Mouse (Mus musculus): ENCODE results near the gene Gprasp1. TPM values are rescaled to one million over a fixed set of nuclear protein-coding genes. Genes with fewer than 3 reads are reported as not detected.
A peak's percentile ranks its signal among the peaks of the same experiment; 100 is the strongest.

The Gprasp1 gene
- 11.5 and 14.7 TPM in 2 replicates for polyA plus RNA-seq (2015; fragmentation: Nextera tagmentation; extraction: Ambion mirVana)

- Histone ChIP-seq H3K27ac (ENCODE audit: low read length) (peak within 1 kb of the TSS; percentile 57), H3K9ac (replicated peaks; ENCODE audit: low read depth) (peak within 1 kb of the TSS; percentile 54), H3K4me3 (ENCODE audit: low read depth, low read length) (peak within 1 kb of the TSS; percentile 54), H3K4me2 (replicated peaks; ENCODE audit: low read depth, low read length) (peak within 1 kb of the TSS; percentile 50), H3K4me1 (ENCODE audit: insufficient read depth, low read depth, low read length) (no peaks in the 10 kb centered on the region), H3K27me3 (replicated peaks; ENCODE audit: insufficient read depth, low read length) (no peaks in the 10 kb centered on the region), H3K9me3 (ENCODE audit: low read length) (no peaks in the 10 kb centered on the region), H3K36me3 (ENCODE audit: insufficient read depth, low read length) (no peaks in the 10 kb centered on the region)
- peak; percentile 99 for ATAC-seq
- TF ChIP-seq EP300 (IDR thresholded peaks at IDR 0.05) = no peak
- TF ChIP-seq CTCF (IDR thresholded peaks at IDR 0.05) = no peak
- WGBS = 13% methylated on average over 48 of the region's 48 CpGs
- peak; percentile 94 for DNase-seq (ENCODE audit: low spot score)
Measured at GRCm38 (mm10) chrX:135742304-135743055, at the start of gene Gprasp1, which contains the start of gene Armcx5. Gene Gprasp1 (plus strand): TSS chrX:135742733. Gene Armcx5 (plus strand): TSS chrX:135742733.

- 59% methylated on average over 1 of the region's 1 CpGs for WGBS
Measured at GRCm38 (mm10) chrX:135693633-135694032, 48.9 kb upstream of the Gprasp1 start, which contains the start of gene Tcp11x2. Gene Tcp11x2 (minus strand): TSS chrX:135693790.

DNA sequence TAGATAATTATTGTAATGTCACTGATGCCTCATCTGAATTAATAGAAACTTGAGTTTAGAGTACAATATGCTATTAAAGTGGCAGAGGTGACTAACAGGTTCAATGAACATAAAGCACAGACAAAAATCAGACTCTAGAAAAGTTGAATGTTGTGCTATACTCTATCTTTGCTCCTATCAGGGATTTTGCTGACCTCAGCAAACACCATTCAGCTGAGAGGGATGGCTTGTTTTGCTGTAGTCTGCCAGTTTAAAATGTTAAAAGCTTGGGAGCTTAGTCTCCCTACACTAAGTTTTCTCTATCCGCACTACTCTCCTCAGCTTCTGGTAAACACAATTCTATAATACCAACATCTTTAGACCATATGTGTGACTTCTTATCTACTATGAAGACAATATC is 39.4 kb upstream of the Gprasp1 start:
- ATAC-seq (no peak), DNase-seq (ENCODE audit: low spot score) (no peak)
- no peaks in the 10 kb centered on the region for H3K36me3 ChIP-seq (ENCODE audit: insufficient read depth, low read length)
- H3K4me3 ChIP-seq (ENCODE audit: low read depth, low read length) = no peak overlapping the region
- WGBS = 78% methylated on average over 1 of the region's 1 CpGs
- TF ChIP-seq CTCF (IDR thresholded peaks at IDR 0.05) = no peak
- TF ChIP-seq EP300 (IDR thresholded peaks at IDR 0.05) = no peak
- no peak overlapping the region for H3K9ac ChIP-seq (replicated peaks; ENCODE audit: low read depth)
- no peaks in the 10 kb centered on the region for H3K9me3 ChIP-seq (ENCODE audit: low read length)
- no peak overlapping the region for H3K4me2 ChIP-seq (replicated peaks; ENCODE audit: low read depth, low read length)
- H3K27me3 ChIP-seq (replicated peaks; ENCODE audit: insufficient read depth, low read length) = no peaks in the 10 kb centered on the region
- no peak overlapping the region for H3K27ac ChIP-seq (ENCODE audit: low read length)
- no peaks in the 10 kb centered on the region for H3K4me1 ChIP-seq (ENCODE audit: insufficient read depth, low read depth, low read length)

More at GRCm38 (mm10) chrX:135693633-135694032, 48.9 kb upstream of the Gprasp1 start, which contains the start of gene Tcp11x2:
- H3K4me1 ChIP-seq (ENCODE audit: insufficient read depth, low read depth, low read length) = no peaks in the 10 kb centered on the region
- TF ChIP-seq EP300 (IDR thresholded peaks at IDR 0.05) = no peak
- TF ChIP-seq CTCF (IDR thresholded peaks at IDR 0.05) = no peak
- H3K9me3 ChIP-seq (ENCODE audit: low read length) = no peaks in the 10 kb centered on the region
- no peak within 1 kb of the TSS for H3K9ac ChIP-seq (replicated peaks; ENCODE audit: low read depth)
- H3K27ac ChIP-seq (ENCODE audit: low read length) = no peak within 1 kb of the TSS
- ATAC-seq = no peak
- DNase-seq (ENCODE audit: low spot score) = no peak
- no peaks in the 10 kb centered on the region for H3K36me3 ChIP-seq (ENCODE audit: insufficient read depth, low read length)
- H3K27me3 ChIP-seq (replicated peaks; ENCODE audit: insufficient read depth, low read length) = no peaks in the 10 kb centered on the region
- no peak within 1 kb of the TSS for H3K4me2 ChIP-seq (replicated peaks; ENCODE audit: low read depth, low read length)
- H3K4me3 ChIP-seq (ENCODE audit: low read depth, low read length) = no peak within 1 kb of the TSS

- no peak for DNase-seq (ENCODE audit: low spot score)
- Histone ChIP-seq H3K36me3 (ENCODE audit: insufficient read depth, low read length) (no peaks in the 10 kb centered on the region), H3K9me3 (ENCODE audit: low read length) (no peaks in the 10 kb centered on the region), H3K4me3 (ENCODE audit: low read depth, low read length) (no peak overlapping the region), H3K27ac (ENCODE audit: low read length) (no peak overlapping the region), H3K27me3 (replicated peaks; ENCODE audit: insufficient read depth, low read length) (no peaks in the 10 kb centered on the region), H3K4me2 (replicated peaks; ENCODE audit: low read depth, low read length) (no peak overlapping the region), H3K4me1 (ENCODE audit: insufficient read depth, low read depth, low read length) (no peaks in the 10 kb centered on the region), H3K9ac (replicated peaks; ENCODE audit: low read depth) (no peak overlapping the region)
- 28% methylated on average over 2 of the region's 2 CpGs for WGBS
- TF ChIP-seq EP300 (IDR thresholded peaks at IDR 0.05) (no peak), CTCF (IDR thresholded peaks at IDR 0.05) (peak; percentile 27; the same call in 1 of the 2 replicates)
- no peak for ATAC-seq
Measured at GRCm38 (mm10) chrX:135704349-135704748, 38.2 kb upstream of the Gprasp1 start.

DNA sequence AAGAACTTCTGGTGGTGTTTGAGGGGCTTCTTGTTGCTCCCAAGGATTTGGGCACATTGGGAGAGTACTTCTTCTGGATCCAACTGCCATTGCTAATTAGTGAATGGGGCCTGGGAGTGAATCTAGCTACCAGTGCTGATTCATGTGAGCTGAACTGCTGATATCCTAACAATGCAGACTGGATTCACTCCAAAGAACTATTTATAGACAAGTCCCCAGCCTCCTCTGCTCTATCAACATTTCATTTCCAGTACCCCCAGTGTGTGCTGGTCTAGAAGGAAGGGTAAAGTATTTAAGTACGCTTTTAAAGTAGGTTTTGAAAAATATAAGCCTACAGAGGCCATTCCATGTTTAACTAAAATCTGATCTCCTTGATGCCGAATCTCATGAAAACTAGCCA is 29.7 kb upstream of the Gprasp1 start:
- Histone ChIP-seq H3K4me1 (ENCODE audit: insufficient read depth, low read depth, low read length) (no peaks in the 10 kb centered on the region), H3K9me3 (ENCODE audit: low read length) (no peaks in the 10 kb centered on the region), H3K4me2 (replicated peaks; ENCODE audit: low read depth, low read length) (no peak overlapping the region), H3K36me3 (ENCODE audit: insufficient read depth, low read length) (no peaks in the 10 kb centered on the region), H3K27me3 (replicated peaks; ENCODE audit: insufficient read depth, low read length) (no peaks in the 10 kb centered on the region), H3K4me3 (ENCODE audit: low read depth, low read length) (no peak overlapping the region), H3K27ac (ENCODE audit: low read length) (no peak overlapping the region), H3K9ac (replicated peaks; ENCODE audit: low read depth) (no peak overlapping the region)
- 59% methylated on average over 2 of the region's 2 CpGs for WGBS
- TF ChIP-seq CTCF (IDR thresholded peaks at IDR 0.05) = no peak
- no peak for TF ChIP-seq EP300 (IDR thresholded peaks at IDR 0.05)
- ATAC-seq (no peak), DNase-seq (ENCODE audit: low spot score) (no peak)

DNA sequence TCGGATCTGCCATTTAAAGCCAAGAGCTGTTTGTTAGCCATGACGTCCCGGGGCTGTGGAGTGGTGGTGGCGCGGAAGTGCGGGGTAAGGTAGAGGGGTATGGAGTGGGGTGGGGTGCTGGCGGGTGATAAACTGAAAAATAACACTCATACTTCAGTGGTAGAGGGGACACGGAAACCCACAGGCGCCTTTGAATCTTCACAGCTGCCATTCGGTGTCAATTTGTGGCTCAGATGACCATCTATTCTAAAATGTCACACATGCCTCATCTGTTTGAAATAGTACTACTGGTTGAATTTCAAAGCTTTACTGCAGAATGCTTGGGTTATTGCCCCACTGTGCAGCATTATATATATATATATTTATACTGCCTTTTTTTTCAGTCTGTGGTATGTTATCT is 17.4 kb upstream of the Gprasp1 start, which contains the start of gene Tmsb15a:
Gene Tmsb15a, minus strand, starts transcription at position 101 of the 400 bp plus-strand sequence.
- H3K4me2 ChIP-seq (replicated peaks; ENCODE audit: low read depth, low read length) = no peak within 1 kb of the TSS
- H3K9me3 ChIP-seq (ENCODE audit: low read length) = no peaks in the 10 kb centered on the region
- TF ChIP-seq EP300 (IDR thresholded peaks at IDR 0.05) (no peak), CTCF (IDR thresholded peaks at IDR 0.05) (no peak)
- H3K27ac ChIP-seq (ENCODE audit: low read length) = no peak within 1 kb of the TSS
- H3K4me3 ChIP-seq (ENCODE audit: low read depth, low read length) = no peak within 1 kb of the TSS
- ATAC-seq = no peak
- no peaks in the 10 kb centered on the region for H3K4me1 ChIP-seq (ENCODE audit: insufficient read depth, low read depth, low read length)
- 79% methylated on average over 10 of the region's 10 CpGs for WGBS
- no peak for DNase-seq (ENCODE audit: low spot score)
- no peaks in the 10 kb centered on the region for H3K36me3 ChIP-seq (ENCODE audit: insufficient read depth, low read length)
- H3K9ac ChIP-seq (replicated peaks; ENCODE audit: low read depth) = no peak within 1 kb of the TSS
- H3K27me3 ChIP-seq (replicated peaks; ENCODE audit: insufficient read depth, low read length) = no peaks in the 10 kb centered on the region
